Mouse (Mus musculus) limb, embryonic 14.5 days (tissue): ENCODE data around the gene Ifitm2. TPM values are rescaled to one million over a fixed set of nuclear protein-coding genes. Genes with fewer than 3 reads are reported as not detected.

Source experiments
- ATAC-seq: fragments of 200-750 bp; cut with Nextera tagmentation; 2 replicates; pipeline ENCODE4 v1.8.0; 2017; ENCODE audit warnings: low read depth, moderate number of reproducible peaks, moderate TSS enrichment; ENCODE audit not compliant: low FRiP score
- DNase-seq: peaks from one replicate; pipeline ENCODE4 v3.0.0-alpha.2; 2015; ENCODE audit warnings: low spot score
- H3K27ac ChIP-seq: fragments of 300-500 bp; sonication (generic); replicated peaks from 2 replicates; pipeline ENCODE4 v1.5.1; 2014; ENCODE audit warnings: low read depth, mild to moderate bottlenecking, low read length, moderate library complexity, mixed read lengths
- H3K27me3 ChIP-seq: fragments of 300-500 bp; sonication (generic); 2 replicates; pipeline ENCODE4 v1.6.1; 2014; ENCODE audit warnings: low read length, mixed read lengths; ENCODE audit not compliant: control insufficient read depth, insufficient read depth
- H3K36me3 ChIP-seq: fragments of 300-500 bp; sonication (generic); 2 replicates; pipeline ENCODE4 v1.6.1; 2014; ENCODE audit warnings: mild to moderate bottlenecking, low read length, moderate library complexity, mixed read lengths; ENCODE audit not compliant: control insufficient read depth, insufficient read depth
- H3K4me1 ChIP-seq: fragments of 300-500 bp; sonication (generic); 2 replicates; pipeline ENCODE4 v1.6.1; 2014; ENCODE audit warnings: antibody characterized with exemption, low read length, mixed read lengths; ENCODE audit not compliant: control insufficient read depth, insufficient read depth
- H3K4me2 ChIP-seq: fragments of 300-500 bp; sonication (generic); replicated peaks from 2 replicates; pipeline ENCODE4 v1.6.1; 2014; ENCODE audit warnings: low read depth, mild to moderate bottlenecking, low read length, moderate library complexity; ENCODE audit not compliant: severe bottlenecking
- H3K4me3 ChIP-seq: fragments of 300-500 bp; sonication (generic); replicated peaks from 2 replicates; pipeline ENCODE4 v1.5.1; 2014; ENCODE audit warnings: low read length
- H3K9ac ChIP-seq: fragments of 300-500 bp; sonication (generic); 2 replicates; pipeline ENCODE4 v1.6.1; 2014; ENCODE audit warnings: mild to moderate bottlenecking, low read depth, low read length, moderate library complexity; ENCODE audit not compliant: severe bottlenecking
- H3K9me3 ChIP-seq: fragments of 300-500 bp; sonication (generic); 2 replicates; pipeline ENCODE4 v1.6.1; 2016; ENCODE audit warnings: low read length; ENCODE audit not compliant: control insufficient read depth
- POLR2A ChIP-seq: fragments of 200-500 bp; IDR thresholded peaks from 2 replicates; pipeline ENCODE4 v1.8.0; 2012; ENCODE audit warnings: inconsistent platforms, mild to moderate bottlenecking, moderate library complexity, borderline replicate concordance; ENCODE audit not compliant: insufficient read depth, insufficient read length; ENCODE audit errors: extremely low read depth
- WGBS: fragments of 180-500 bp; shearing (Covaris S2); extraction: QIAGEN DNeasy Blood & Tissue Kit; methylation state at CpG from one replicate; pipeline ENCODE4 v1.1.7; 2014; 5-methylcytosine and 5-hydroxymethylcytosine counted together
- polyA plus RNA-seq, 2 experiments: library from polyadenylated mRNA; depleted of rRNA in 1 of 2; stranded (reverse) in 1 of 2; unstranded in 1 of 2; fragments of >200 nt; fragmentation: Nextera tagmentation in 1 of 2; extraction: Ambion mirVana in 1 of 2; gene quantifications; 2 replicates each; pipeline versions ENCODE4 v1.2.1 to v1.2.3; 2012 to 2014

Gene Ifitm2
- polyA plus RNA-seq, 2 experiments = 1,234 to 1,827 TPM

- ATAC-seq = no peak
- no peak for TF ChIP-seq POLR2A
- peaks cover 28% of the 10 kb centered on the region for H3K4me1 ChIP-seq
- DNase-seq = no peak
- H3K27me3 ChIP-seq = no peaks in the 10 kb centered on the region
- no peaks in the 10 kb centered on the region for H3K9me3 ChIP-seq
- H3K27ac ChIP-seq = no peak overlapping the region
- no peak overlapping the region for H3K4me2 ChIP-seq
- no peak overlapping the region for H3K9ac ChIP-seq
- no peak overlapping the region for H3K4me3 ChIP-seq
- WGBS = 56% methylated on average over 7 of the region's 7 CpGs
- peaks cover 55% of the 10 kb centered on the region for H3K36me3 ChIP-seq
These were observed 8.8 kb downstream of the Ifitm2 start for GRCm38 (mm10) chr7:140946980-140947379.

- DNase-seq (no peak), ATAC-seq (no peak)
- H3K4me2 ChIP-seq = no peak overlapping the region
- H3K4me1 ChIP-seq = peaks cover 22% of the 10 kb centered on the region
- no peak overlapping the region for H3K9ac ChIP-seq
- TF ChIP-seq POLR2A = no peak
- no peak overlapping the region for H3K4me3 ChIP-seq
- 95% methylated on average over 10 of the region's 10 CpGs for WGBS
- H3K27me3 ChIP-seq = no peaks in the 10 kb centered on the region
- no peak overlapping the region for H3K27ac ChIP-seq
- H3K9me3 ChIP-seq = no peaks in the 10 kb centered on the region
- H3K36me3 ChIP-seq = peaks cover 55% of the 10 kb centered on the region
These were observed 9.5 kb downstream of the Ifitm2 start for GRCm38 (mm10) chr7:140946311-140946710.

- Histone ChIP-seq H3K4me3 (no peak overlapping the region), H3K27ac (no peak overlapping the region), H3K27me3 (no peaks in the 10 kb centered on the region), H3K4me1 (peaks cover 16% of the 10 kb centered on the region), H3K9me3 (no peaks in the 10 kb centered on the region), H3K36me3 (peaks cover 54% of the 10 kb centered on the region), H3K9ac (no peak overlapping the region), H3K4me2 (no peak overlapping the region)
- DNase-seq = no peak
- WGBS = 91% methylated on average over 5 of the region's 5 CpGs
- no peak for TF ChIP-seq POLR2A
- no peak for ATAC-seq
These were observed 10.5 kb downstream of the Ifitm2 start for GRCm38 (mm10) chr7:140945247-140945646.

GRCm38 (mm10) chr7:140944236-140944635 is 11.6 kb downstream of the Ifitm2 start:
- 89% methylated on average over 7 of the region's 7 CpGs for WGBS
- TF ChIP-seq POLR2A = no peak
- peaks cover 44% of the 10 kb centered on the region for H3K36me3 ChIP-seq
- no peak for ATAC-seq
- H3K27me3 ChIP-seq = no peaks in the 10 kb centered on the region
- no peak overlapping the region for H3K4me2 ChIP-seq
- H3K4me1 ChIP-seq = peaks cover 22% of the 10 kb centered on the region
- H3K27ac ChIP-seq = no peak overlapping the region
- H3K9ac ChIP-seq = no peak overlapping the region
- no peak overlapping the region for H3K4me3 ChIP-seq
- H3K9me3 ChIP-seq = no peaks in the 10 kb centered on the region
- DNase-seq = no peak

GRCm38 (mm10) chr7:140943356-140943755 is 12.4 kb downstream of the Ifitm2 start:
- DNase-seq = no peak
- Histone ChIP-seq H3K4me1 (peaks cover 27% of the 10 kb centered on the region), H3K4me3 (no peak overlapping the region), H3K27ac (no peak overlapping the region), H3K9ac (no peak overlapping the region), H3K4me2 (no peak overlapping the region), H3K9me3 (no peaks in the 10 kb centered on the region), H3K27me3 (no peaks in the 10 kb centered on the region), H3K36me3 (peaks cover 36% of the 10 kb centered on the region)
- no peak for TF ChIP-seq POLR2A
- 69% methylated on average over 4 of the region's 4 CpGs for WGBS
- no peak for ATAC-seq

GRCm38 (mm10) chr7:140942811-140943210 is 13.0 kb downstream of the Ifitm2 start:
- 93% methylated on average over 10 of the region's 10 CpGs for WGBS
- H3K36me3 ChIP-seq = peaks cover 31% of the 10 kb centered on the region
- H3K9ac ChIP-seq = no peak overlapping the region
- no peaks in the 10 kb centered on the region for H3K27me3 ChIP-seq
- no peak for TF ChIP-seq POLR2A
- peaks cover 27% of the 10 kb centered on the region for H3K4me1 ChIP-seq
- no peaks in the 10 kb centered on the region for H3K9me3 ChIP-seq
- H3K4me3 ChIP-seq = peak overlapping the region; percentile 50; the same call in 1 of the 2 replicates
- ATAC-seq (no peak), DNase-seq (no peak)
- no peak overlapping the region; the same call in 1 of the 2 replicates for H3K27ac ChIP-seq
- peak overlapping the region; percentile 69 for H3K4me2 ChIP-seq
